Mouse (Mus musculus) myocyte (in vitro differentiated cells): ENCODE results near the gene Chrm2. TPM values are rescaled to one million over a fixed set of nuclear protein-coding genes. Genes with fewer than 3 reads are reported as not detected.

Experiments used
- H3K27me3 ChIP-seq: one replicate; pipeline ENCODE4 v1.6.1; 2011; ENCODE audit not compliant: control insufficient read depth, insufficient read depth, insufficient read length
- H3K36me3 ChIP-seq: one replicate; pipeline ENCODE4 v1.6.1; 2011; ENCODE audit not compliant: control insufficient read depth, insufficient read depth
- H3K4me2 ChIP-seq: one replicate; pipeline ENCODE4 v1.6.1; 2011; ENCODE audit warnings: low read depth, control low read depth
- H3K4me3 ChIP-seq: one replicate; pipeline ENCODE4 v1.5.1; 2011; ENCODE audit warnings: mild to moderate bottlenecking, control low read depth, moderate library complexity
- H3K79me2 ChIP-seq: one replicate; pipeline ENCODE4 v1.6.1; 2011; ENCODE audit not compliant: control insufficient read depth, insufficient read depth
- H3ac ChIP-seq: one replicate; pipeline ENCODE4 v1.6.1; 2011; ENCODE audit not compliant: control insufficient read depth, insufficient read length
- CEBPB ChIP-seq: IDR thresholded peaks from 2 replicates; pipeline ENCODE4 v1.6.1; 2011; ENCODE audit warnings: mild to moderate bottlenecking, moderate library complexity; ENCODE audit not compliant: poor library complexity, insufficient read depth, severe bottlenecking
- E2F4 ChIP-seq: IDR thresholded peaks from one replicate; pipeline ENCODE4 v1.6.1; 2011; ENCODE audit warnings: mild to moderate bottlenecking, control low read depth, moderate library complexity; ENCODE audit not compliant: insufficient read depth
- MAX ChIP-seq: IDR thresholded peaks from one replicate; pipeline ENCODE4 v1.6.1; 2011; ENCODE audit warnings: low read depth, mild to moderate bottlenecking, control low read depth
- MYOD1 ChIP-seq, 3 experiments: IDR thresholded peaks; one replicate each; pipeline ENCODE4 v1.6.1; 2011; ENCODE audit warnings: control low read depth in 2 of 3, low read depth in 2 of 3, mild to moderate bottlenecking in 2 of 3, moderate library complexity in 1 of 3; ENCODE audit not compliant: insufficient read length in 2 of 3, control insufficient read depth in 1 of 3
- MYOG ChIP-seq, 3 experiments: IDR thresholded peaks; one replicate each; pipeline ENCODE4 v1.6.1; 2011; ENCODE audit warnings: control low read depth in 2 of 3, low read depth in 2 of 3, mild to moderate bottlenecking in 2 of 3; ENCODE audit not compliant: insufficient read length in 2 of 3, control insufficient read depth in 1 of 3, insufficient read depth in 1 of 3
- POLR2A ChIP-seq: IDR thresholded peaks from one replicate; pipeline ENCODE4 v1.6.1; 2011; ENCODE audit warnings: low read depth, mild to moderate bottlenecking, control low read depth, moderate library complexity; ENCODE audit not compliant: insufficient read length
- POLR2AphosphoS2 ChIP-seq: IDR thresholded peaks from one replicate; pipeline ENCODE4 v1.6.1; 2011; ENCODE audit warnings: low read depth, control low read depth; ENCODE audit not compliant: insufficient read length
- REST ChIP-seq: IDR thresholded peaks from one replicate; pipeline ENCODE4 v1.6.1; 2011; ENCODE audit warnings: mild to moderate bottlenecking, control low read depth, moderate library complexity; ENCODE audit not compliant: insufficient read depth, insufficient read length
- SRF ChIP-seq: IDR thresholded peaks from one replicate; pipeline ENCODE4 v1.6.1; 2011; ENCODE audit warnings: low read depth; ENCODE audit not compliant: control insufficient read depth, insufficient read length
- TCF12 ChIP-seq: IDR thresholded peaks from one replicate; pipeline ENCODE4 v1.6.1; 2011; ENCODE audit warnings: mild to moderate bottlenecking, control low read depth; ENCODE audit not compliant: poor library complexity, insufficient read depth, severe bottlenecking
- TCF3 ChIP-seq: IDR thresholded peaks from one replicate; pipeline ENCODE4 v1.6.1; 2011; ENCODE audit warnings: low read depth, control low read depth; ENCODE audit not compliant: insufficient read length
- USF1 ChIP-seq: IDR thresholded peaks from one replicate; pipeline ENCODE4 v1.6.1; 2011; ENCODE audit warnings: low read depth, mild to moderate bottlenecking, control low read depth, moderate library complexity
- polyA plus RNA-seq: library from polyadenylated mRNA; unstranded; fragments of >200 nt; fragmentation: generic; extraction: Trizol; gene quantifications from one replicate; pipeline ENCODE4 v1.2.1, GENCODE M21; 2012; ENCODE audit warnings: missing spikeins

Chrm2 gene
- polyA plus RNA-seq, 1 experiment: not detected

- peaks cover 20% of the 10 kb centered on the region for H3K27me3 ChIP-seq
Measured at GRCm38 (mm10) chr6:36389260-36389965, 1.5 kb downstream of the Chrm2 start.

DNA sequence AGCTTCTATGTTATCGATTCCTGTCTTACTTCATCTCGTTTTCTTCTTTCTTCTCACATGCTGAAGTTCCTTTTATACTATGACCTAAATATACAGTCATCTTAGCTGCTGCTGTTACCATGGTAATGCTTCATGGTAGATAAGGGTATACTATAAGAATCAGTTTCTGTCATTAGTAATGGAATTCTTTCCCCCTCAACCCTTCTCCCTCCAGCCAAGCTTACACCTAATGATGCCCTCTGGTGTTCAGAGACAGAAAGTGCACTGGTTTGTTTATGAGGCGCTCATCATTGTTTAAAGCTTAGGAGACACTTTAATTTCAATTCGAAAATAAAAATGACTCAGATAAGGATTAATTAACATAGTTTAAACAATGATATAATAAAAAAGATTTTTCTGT lies 5.8 kb downstream of the Chrm2 start:
- H3K4me2 ChIP-seq: no peak overlapping the region

More at GRCm38 (mm10) chr6:36389260-36389965, 1.5 kb downstream of the Chrm2 start:
- H3K4me2 ChIP-seq: no peak overlapping the region
- no peak overlapping the region for H3ac ChIP-seq
- H3K4me3 ChIP-seq: no peak overlapping the region
- H3K79me2 ChIP-seq: no peaks in the 10 kb centered on the region
- no peak for TF ChIP-seq MAX
- no peak for TF ChIP-seq MYOD1 (IDR thresholded peaks at IDR 0.05; ENCODE audit: control insufficient read depth in 1 of 3, insufficient read length in 2 of 3, low read depth in 2 of 3)
- no peak for TF ChIP-seq CEBPB
- H3K36me3 ChIP-seq: no peaks in the 10 kb centered on the region

GRCm38 (mm10) chr6:36405139-36405538 lies 17.3 kb downstream of the Chrm2 start:
- Histone ChIP-seq H3K4me2 (no peak overlapping the region), H3K36me3 (no peaks in the 10 kb centered on the region), H3K4me3 (no peak overlapping the region), H3ac (no peak overlapping the region), H3K27me3 (no peaks in the 10 kb centered on the region), H3K79me2 (no peaks in the 10 kb centered on the region)
- TF ChIP-seq CEBPB (no peak), TCF12 (no peak), USF1 (no peak)

More for the DNA sequence above, 5.8 kb downstream of the Chrm2 start:
- H3K4me3 ChIP-seq: no peak overlapping the region
- H3ac ChIP-seq: no peak overlapping the region
- H3K79me2 ChIP-seq: no peaks in the 10 kb centered on the region
- no peaks in the 10 kb centered on the region for H3K36me3 ChIP-seq
- no peak for TF ChIP-seq TCF3
- peaks cover 9% of the 10 kb centered on the region for H3K27me3 ChIP-seq

GRCm38 (mm10) chr6:36409016-36409415 lies 21.1 kb downstream of the Chrm2 start:
- no peak overlapping the region for H3ac ChIP-seq
- H3K4me2 ChIP-seq: no peak overlapping the region
- H3K27me3 ChIP-seq: no peaks in the 10 kb centered on the region
- H3K36me3 ChIP-seq: no peaks in the 10 kb centered on the region
- no peak overlapping the region for H3K4me3 ChIP-seq
- TF ChIP-seq POLR2AphosphoS2 (no peak), CEBPB (no peak), TCF12 (no peak), REST (no peak), TCF3 (no peak), MAX (no peak), USF1 (no peak), SRF (no peak), MYOD1 (IDR thresholded peaks at IDR 0.05; ENCODE audit: control insufficient read depth in 1 of 3, insufficient read length in 2 of 3, low read depth in 2 of 3) (no peak), MYOG (IDR thresholded peaks at IDR 0.05; ENCODE audit: control insufficient read depth in 1 of 3, insufficient read depth in 1 of 3, insufficient read length in 2 of 3, low read depth in 2 of 3) (no peak)
- H3K79me2 ChIP-seq: no peaks in the 10 kb centered on the region

GRCm38 (mm10) chr6:36410057-36410456 lies 22.2 kb downstream of the Chrm2 start:
- no peak overlapping the region for H3K4me3 ChIP-seq
- H3K27me3 ChIP-seq: no peaks in the 10 kb centered on the region
- TF ChIP-seq POLR2A: no peak
- TF ChIP-seq USF1: no peak
- TF ChIP-seq POLR2AphosphoS2: no peak
- TF ChIP-seq CEBPB: no peak
- TF ChIP-seq MYOG (IDR thresholded peaks at IDR 0.05; ENCODE audit: control insufficient read depth in 1 of 3, insufficient read depth in 1 of 3, insufficient read length in 2 of 3, low read depth in 2 of 3): no peak
- TF ChIP-seq MYOD1 (IDR thresholded peaks at IDR 0.05; ENCODE audit: control insufficient read depth in 1 of 3, insufficient read length in 2 of 3, low read depth in 2 of 3): no peak
- TF ChIP-seq SRF: no peak
- no peak for TF ChIP-seq TCF3
- TF ChIP-seq MAX: no peak
- TF ChIP-seq TCF12: no peak
- TF ChIP-seq REST: no peak
- TF ChIP-seq E2F4: no peak
- no peak overlapping the region for H3ac ChIP-seq
- no peak overlapping the region for H3K4me2 ChIP-seq
- H3K36me3 ChIP-seq: no peaks in the 10 kb centered on the region
- H3K79me2 ChIP-seq: no peaks in the 10 kb centered on the region
